Mouse (Mus musculus) heart, adult 2 months (tissue): ENCODE data around the gene Rps5.

Experiments
- CTCF ChIP-seq: fragments of 200-600 bp; IDR thresholded peaks from 2 replicates; pipeline ENCODE4 v1.8.1; 2022; ENCODE audit warnings: antibody characterized with exemption, mild to moderate bottlenecking, moderate library complexity
- POLR2A ChIP-seq: fragments of 200-500 bp; IDR thresholded peaks from 2 replicates; pipeline ENCODE4 v1.6.1; 2011; ENCODE audit warnings: mild to moderate bottlenecking, low read depth, low read length, control low read depth; ENCODE audit not compliant: insufficient read depth

- TF ChIP-seq CTCF = no peak
- no peak for TF ChIP-seq POLR2A
Measured at GRCm38 (mm10) chr7:12934808-12935207, 12.7 kb downstream of the Rps5 start.
